ENCODE assay signal across 24 mouse cellular contexts in the genomic region with DNA sequence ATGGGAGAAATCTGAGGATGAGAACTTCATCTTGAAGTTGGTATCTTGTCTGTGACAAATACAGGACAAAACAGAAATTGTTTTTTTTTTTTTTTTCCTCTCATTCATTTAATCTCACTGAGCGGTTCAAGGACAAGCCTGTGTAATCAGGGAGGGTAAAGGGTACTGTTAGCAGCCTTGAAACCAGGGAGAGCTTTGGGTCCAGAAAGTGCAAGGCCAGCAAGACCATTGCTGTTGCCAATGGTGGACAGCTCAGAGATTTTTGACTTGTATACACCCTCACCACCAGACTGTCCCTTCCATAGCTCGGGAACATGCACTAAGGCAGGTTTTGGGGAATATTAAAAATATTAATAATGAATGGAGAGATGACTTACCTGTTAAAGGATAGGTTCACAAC.
"Had no signal": no experiment of that assay in that cellular context is flagged by ENCODE, and none has a peak within 500 bp of the region (broad histone marks: within the 10 kb centered on the region; RNA-seq: fewer than 3 reads in every experiment).

No protein-coding gene starts in this region.

- H3K9ac ChIP-seq: heart, embryonic 12.5 days; hindbrain, embryonic 13.5 days; hindbrain, embryonic 15.5 days; kidney, embryonic 15.5 days; limb, embryonic 13.5 days; limb, embryonic 15.5 days; liver, embryonic 12.5 days; liver, embryonic 14.5 days had no signal

- H3K4me2 ChIP-seq: heart, embryonic 12.5 days; hindbrain, embryonic 13.5 days; hindbrain, embryonic 15.5 days; kidney, embryonic 15.5 days; limb, embryonic 13.5 days; limb, embryonic 15.5 days; liver, embryonic 12.5 days had no signal

- ATAC-seq: hindbrain, postnatal 0 days; intestine, embryonic 16.5 days; liver, embryonic 12.5 days had no signal

- H3K4me1 ChIP-seq: heart, embryonic 10.5 days; heart, embryonic 12.5 days; hindbrain, embryonic 13.5 days; hindbrain, embryonic 15.5 days; kidney, embryonic 15.5 days; limb, embryonic 13.5 days; limb, embryonic 15.5 days; liver, embryonic 12.5 days had no signal

- H3K36me3 ChIP-seq: heart, embryonic 10.5 days; heart, embryonic 12.5 days; hindbrain, embryonic 13.5 days; hindbrain, embryonic 15.5 days; kidney, embryonic 15.5 days; limb, embryonic 13.5 days; limb, embryonic 15.5 days; liver, embryonic 12.5 days had no signal

- H3K9me3 ChIP-seq: heart, embryonic 10.5 days; heart, embryonic 12.5 days; hindbrain, embryonic 13.5 days; hindbrain, embryonic 15.5 days; kidney, embryonic 15.5 days; limb, embryonic 13.5 days; limb, embryonic 15.5 days; liver, embryonic 12.5 days had no signal

- H3K4me3 ChIP-seq: heart, embryonic 10.5 days; heart, embryonic 12.5 days; hindbrain, embryonic 13.5 days; hindbrain, embryonic 15.5 days; kidney, embryonic 15.5 days; limb, embryonic 13.5 days; limb, embryonic 15.5 days; liver, embryonic 12.5 days had no signal

- H3K27me3 ChIP-seq: heart, embryonic 12.5 days; hindbrain, embryonic 13.5 days; hindbrain, embryonic 15.5 days; kidney, embryonic 15.5 days; limb, embryonic 13.5 days; limb, embryonic 15.5 days; liver, embryonic 12.5 days had no signal

- H3K27ac ChIP-seq: heart, embryonic 10.5 days; hindbrain, embryonic 13.5 days; hindbrain, embryonic 15.5 days; hindbrain, postnatal 0 days; kidney, embryonic 15.5 days; kidney, postnatal 0 days; limb, embryonic 13.5 days; limb, embryonic 15.5 days; liver, embryonic 12.5 days; liver, embryonic 14.5 days had no signal

- DNase-seq: gastrocnemius, postnatal 14 days; gastrocnemius, postnatal 36 days; heart, adult 18-20 months; heart, postnatal 10 days; kidney, adult 11 months; kidney, adult 8-10 months; kidney, postnatal 14 days; kidney, postnatal 36 days; layer of hippocampus, adult 9-11 months; layer of hippocampus, postnatal 36 days; left cerebral cortex, postnatal 4 days; lung, adult 18-20 months had no signal
